Mouse (Mus musculus) frontal cortex, postnatal 25 days (tissue): ENCODE measurements around the gene Tbx18.

Experiments
- DNase-seq, 2 experiments: peaks; one replicate each; pipeline ENCODE4 v3.0.0; 2022; ENCODE audit warnings: low spot score in 2 of 2

Gene Tbx18

GRCm38 (mm10) chr9:87710360-87710759 lies 20.7 kb downstream of the Tbx18 start:
- no peak for DNase-seq

- peak; percentile 21 to 40 for DNase-seq
Measured at GRCm38 (mm10) chr9:87708151-87708550, 22.9 kb downstream of the Tbx18 start.

DNA sequence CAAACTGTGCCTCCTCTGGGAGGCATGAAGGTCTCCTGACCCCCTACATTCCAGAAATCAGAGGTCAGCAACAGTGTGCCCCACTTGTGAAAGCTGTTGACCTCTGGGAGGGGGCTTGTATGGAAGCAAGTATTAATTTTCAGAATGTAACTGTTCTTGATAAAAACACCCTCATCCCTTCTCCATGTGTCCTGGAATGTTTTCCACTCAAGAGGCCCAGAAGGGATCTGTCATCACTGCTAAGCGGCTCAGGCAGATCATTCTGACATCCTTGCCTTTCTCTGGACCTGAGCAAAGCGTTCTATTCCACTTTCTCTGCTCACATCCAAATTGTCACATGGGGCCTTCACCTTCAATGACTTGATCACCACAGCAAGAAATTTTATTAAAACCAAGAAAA lies 28.8 kb downstream of the Tbx18 start:
- no peak for DNase-seq

DNA sequence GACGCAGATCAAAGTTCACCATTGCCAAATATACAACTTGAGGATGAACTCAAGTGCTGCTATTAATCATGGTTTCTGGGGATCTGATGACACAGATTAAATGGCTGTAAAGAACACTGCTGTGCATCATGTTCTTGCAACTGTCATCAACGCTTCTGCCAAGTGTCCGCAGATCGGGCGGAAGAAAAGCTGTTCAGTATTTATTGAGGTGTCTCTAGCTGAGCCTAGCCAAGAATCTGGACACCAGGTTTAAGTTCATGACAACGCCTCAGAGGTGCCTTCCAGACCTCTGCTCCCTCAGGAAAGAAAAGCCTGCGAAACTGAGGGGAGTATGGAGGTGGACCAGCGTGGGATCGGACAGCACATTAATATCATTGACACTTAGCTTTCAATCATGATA lies 44.1 kb downstream of the Tbx18 start:
- DNase-seq, result no peak

DNA sequence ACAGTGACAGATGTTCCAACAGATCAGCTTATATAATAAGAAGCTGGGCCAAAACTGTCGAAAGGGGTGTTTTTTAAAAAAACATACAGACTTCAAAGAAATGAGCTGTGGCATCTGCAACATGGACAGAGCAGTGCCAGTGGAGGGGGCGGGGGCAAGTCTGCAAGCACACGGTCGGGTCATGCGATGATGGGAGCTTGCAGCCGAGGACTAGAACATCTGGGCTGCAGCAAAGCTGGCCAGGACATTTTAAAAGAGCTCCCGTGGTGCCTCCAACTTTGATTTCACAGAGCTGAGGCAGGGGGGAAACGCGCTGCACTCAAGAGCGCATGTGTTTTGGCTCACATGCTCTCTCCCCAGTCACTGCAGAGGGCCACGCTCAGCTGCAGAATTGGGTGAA lies 48.8 kb downstream of the Tbx18 start:
- DNase-seq, result no peak
